Mouse (Mus musculus): ENCODE measurements around the gene Steap3. TPM values are rescaled to one million over a fixed set of nuclear protein-coding genes. Genes with fewer than 3 reads are reported as not detected.
A peak's percentile ranks its signal among the peaks of the same experiment; 100 is the strongest.

Steap3 gene
- polyA plus RNA-seq, 1 experiment from 2014 or later, result 46.7 TPM

- no peak overlapping the region for H3K4me2 ChIP-seq
- H3K27ac ChIP-seq, result no peak overlapping the region
- no peak overlapping the region for H3K9ac ChIP-seq
- no peaks in the 10 kb centered on the region for H3K36me3 ChIP-seq
- WGBS (ENCODE audit: insufficient replicate concordance), result 53% methylated on average over 6 of the region's 6 CpGs
- no peak for ATAC-seq (ENCODE audit: low read depth)
- no peaks in the 10 kb centered on the region for H3K27me3 ChIP-seq
- DNase-seq, result no peak
- H3K9me3 ChIP-seq (replicated peaks), result no peaks in the 10 kb centered on the region
- H3K4me3 ChIP-seq (replicated peaks), result no peak overlapping the region
- H3K4me1 ChIP-seq (replicated peaks), result no peaks in the 10 kb centered on the region
These were observed 86.3 kb downstream of the Steap3 start for GRCm38 (mm10) chr1:120186204-120186603.

GRCm38 (mm10) chr1:120177141-120177540, 95.4 kb downstream of the Steap3 start:
- DNase-seq (no peak), ATAC-seq (ENCODE audit: low read depth) (no peak)
- Histone ChIP-seq H3K4me2 (no peak overlapping the region), H3K36me3 (no peaks in the 10 kb centered on the region), H3K27ac (no peak overlapping the region), H3K27me3 (no peaks in the 10 kb centered on the region), H3K9me3 (replicated peaks) (no peaks in the 10 kb centered on the region), H3K4me3 (replicated peaks) (no peak overlapping the region), H3K4me1 (replicated peaks) (no peaks in the 10 kb centered on the region; the same call in 1 of the 2 replicates), H3K9ac (no peak overlapping the region)
- WGBS (ENCODE audit: insufficient replicate concordance), result 79% methylated on average over 8 of the region's 8 CpGs

- Histone ChIP-seq H3K27ac (no peak overlapping the region), H3K4me1 (replicated peaks) (no peaks in the 10 kb centered on the region; the same call in 1 of the 2 replicates), H3K27me3 (no peaks in the 10 kb centered on the region), H3K9me3 (replicated peaks) (no peaks in the 10 kb centered on the region), H3K9ac (no peak overlapping the region), H3K36me3 (no peaks in the 10 kb centered on the region), H3K4me2 (no peak overlapping the region), H3K4me3 (replicated peaks) (no peak overlapping the region)
- ATAC-seq (ENCODE audit: low read depth) (no peak), DNase-seq (no peak)
- WGBS (ENCODE audit: insufficient replicate concordance), result 25% methylated on average over 14 of the region's 14 CpGs
These were observed 96.2 kb downstream of the Steap3 start for GRCm38 (mm10) chr1:120176313-120176712.

- whole genome bisulfite sequencing (ENCODE audit: insufficient replicate concordance), result 43% methylated on average over 4 of the region's 4 CpGs
- Histone ChIP-seq H3K4me1 (replicated peaks) (no peaks in the 10 kb centered on the region; the same call in 1 of the 2 replicates), H3K36me3 (no peaks in the 10 kb centered on the region), H3K4me3 (replicated peaks) (no peak overlapping the region), H3K9ac (no peak overlapping the region), H3K27me3 (no peaks in the 10 kb centered on the region), H3K27ac (no peak overlapping the region), H3K9me3 (replicated peaks) (no peaks in the 10 kb centered on the region), H3K4me2 (no peak overlapping the region)
- DNase-seq, result no peak
- ATAC-seq (ENCODE audit: low read depth), result no peak
These were observed 97.5 kb downstream of the Steap3 start for GRCm38 (mm10) chr1:120174991-120175390.

- H3K4me1 ChIP-seq (replicated peaks), result no peaks in the 10 kb centered on the region; the same call in 1 of the 2 replicates
- H3K9me3 ChIP-seq (replicated peaks), result no peaks in the 10 kb centered on the region
- no peak overlapping the region for H3K27ac ChIP-seq
- DNase-seq (no peak), ATAC-seq (ENCODE audit: low read depth) (peak; percentile 20; the same call in 1 of the 2 replicates)
- no peak overlapping the region for H3K4me3 ChIP-seq (replicated peaks)
- no peak overlapping the region for H3K4me2 ChIP-seq
- H3K9ac ChIP-seq, result no peak overlapping the region
- H3K27me3 ChIP-seq, result no peaks in the 10 kb centered on the region
- no peaks in the 10 kb centered on the region for H3K36me3 ChIP-seq
- 51% methylated on average over 5 of the region's 5 CpGs for WGBS (ENCODE audit: insufficient replicate concordance)
These were observed 100.5 kb downstream of the Steap3 start for GRCm38 (mm10) chr1:120171819-120172521.

- Histone ChIP-seq H3K4me1 (replicated peaks) (no peaks in the 10 kb centered on the region), H3K9me3 (replicated peaks) (no peaks in the 10 kb centered on the region), H3K27me3 (no peaks in the 10 kb centered on the region), H3K4me3 (replicated peaks) (no peak overlapping the region), H3K36me3 (no peaks in the 10 kb centered on the region), H3K4me2 (no peak overlapping the region), H3K9ac (no peak overlapping the region), H3K27ac (no peak overlapping the region)
- 63% methylated on average over 7 of the region's 7 CpGs for WGBS (ENCODE audit: insufficient replicate concordance)
- ATAC-seq (ENCODE audit: low read depth), result no peak
- no peak for DNase-seq
These were observed 102.2 kb downstream of the Steap3 start for GRCm38 (mm10) chr1:120170307-120170706.

GRCm38 (mm10) chr1:120168674-120169073, 103.8 kb downstream of the Steap3 start:
- ATAC-seq (ENCODE audit: low read depth) (no peak), DNase-seq (no peak)
- H3K9me3 ChIP-seq (replicated peaks), result no peaks in the 10 kb centered on the region
- H3K9ac ChIP-seq, result no peak overlapping the region
- 73% methylated on average over 7 of the region's 7 CpGs for WGBS (ENCODE audit: insufficient replicate concordance)
- H3K27ac ChIP-seq, result no peak overlapping the region
- H3K4me1 ChIP-seq (replicated peaks), result no peaks in the 10 kb centered on the region
- H3K36me3 ChIP-seq, result no peaks in the 10 kb centered on the region
- H3K4me2 ChIP-seq, result no peak overlapping the region
- H3K27me3 ChIP-seq, result no peaks in the 10 kb centered on the region
- no peak overlapping the region for H3K4me3 ChIP-seq (replicated peaks)

- Histone ChIP-seq H3K36me3 (no peaks in the 10 kb centered on the region), H3K27me3 (no peaks in the 10 kb centered on the region), H3K4me1 (replicated peaks) (no peaks in the 10 kb centered on the region), H3K9me3 (replicated peaks) (no peaks in the 10 kb centered on the region), H3K4me2 (no peak overlapping the region), H3K9ac (no peak overlapping the region), H3K4me3 (replicated peaks) (no peak overlapping the region), H3K27ac (no peak overlapping the region)
- 64% methylated on average over 4 of the region's 4 CpGs for WGBS (ENCODE audit: insufficient replicate concordance)
- ATAC-seq (ENCODE audit: low read depth) (no peak), DNase-seq (no peak)
These were observed 104.5 kb downstream of the Steap3 start for GRCm38 (mm10) chr1:120168016-120168415.

GRCm38 (mm10) chr1:120162616-120163015, 109.9 kb downstream of the Steap3 start:
- ATAC-seq (ENCODE audit: low read depth) (no peak), DNase-seq (no peak)
- Histone ChIP-seq H3K36me3 (no peaks in the 10 kb centered on the region), H3K4me3 (replicated peaks) (no peak overlapping the region), H3K27ac (no peak overlapping the region), H3K4me2 (no peak overlapping the region), H3K27me3 (no peaks in the 10 kb centered on the region), H3K9me3 (replicated peaks) (no peaks in the 10 kb centered on the region), H3K4me1 (replicated peaks) (no peaks in the 10 kb centered on the region), H3K9ac (no peak overlapping the region)
- 34% methylated on average over 1 of the region's 1 CpGs for WGBS (ENCODE audit: insufficient replicate concordance)

- DNase-seq (no peak), ATAC-seq (ENCODE audit: low read depth) (no peak)
- no peak overlapping the region for H3K9ac ChIP-seq
- H3K4me2 ChIP-seq, result no peak overlapping the region
- whole genome bisulfite sequencing (ENCODE audit: insufficient replicate concordance), result 80% methylated on average over 5 of the region's 5 CpGs
- H3K4me3 ChIP-seq (replicated peaks), result no peak overlapping the region
- H3K4me1 ChIP-seq (replicated peaks), result no peaks in the 10 kb centered on the region
- H3K36me3 ChIP-seq, result no peaks in the 10 kb centered on the region
- no peaks in the 10 kb centered on the region for H3K9me3 ChIP-seq (replicated peaks)
- H3K27ac ChIP-seq, result no peak overlapping the region
- H3K27me3 ChIP-seq, result no peaks in the 10 kb centered on the region
These were observed 111.0 kb downstream of the Steap3 start for GRCm38 (mm10) chr1:120161502-120161901.

- no peaks in the 10 kb centered on the region for H3K27me3 ChIP-seq
- WGBS (ENCODE audit: insufficient replicate concordance), result 72% methylated on average over 9 of the region's 9 CpGs
- no peaks in the 10 kb centered on the region for H3K9me3 ChIP-seq (replicated peaks)
- ATAC-seq (ENCODE audit: low read depth) (no peak), DNase-seq (no peak)
- no peaks in the 10 kb centered on the region for H3K36me3 ChIP-seq
- no peaks in the 10 kb centered on the region for H3K4me1 ChIP-seq (replicated peaks)
- H3K27ac ChIP-seq, result no peak overlapping the region
- no peak overlapping the region for H3K9ac ChIP-seq
- no peak overlapping the region for H3K4me2 ChIP-seq
- no peak overlapping the region for H3K4me3 ChIP-seq (replicated peaks)
These were observed 113.9 kb downstream of the Steap3 start for GRCm38 (mm10) chr1:120158474-120159127.

- ATAC-seq (ENCODE audit: low read depth) (no peak), DNase-seq (no peak)
- H3K27me3 ChIP-seq, result no peaks in the 10 kb centered on the region
- H3K36me3 ChIP-seq, result no peaks in the 10 kb centered on the region
- no peak overlapping the region for H3K9ac ChIP-seq
- 17% methylated on average over 1 of the region's 1 CpGs for WGBS (ENCODE audit: insufficient replicate concordance)
- H3K4me2 ChIP-seq, result no peak overlapping the region
- H3K4me3 ChIP-seq (replicated peaks), result no peak overlapping the region
- no peak overlapping the region for H3K27ac ChIP-seq
- H3K4me1 ChIP-seq (replicated peaks), result no peaks in the 10 kb centered on the region
- H3K9me3 ChIP-seq (replicated peaks), result no peaks in the 10 kb centered on the region
These were observed 117.2 kb downstream of the Steap3 start for GRCm38 (mm10) chr1:120155325-120155724.

Data from liver, embryonic 13.5 days (tissue).